In the genomic region with DNA sequence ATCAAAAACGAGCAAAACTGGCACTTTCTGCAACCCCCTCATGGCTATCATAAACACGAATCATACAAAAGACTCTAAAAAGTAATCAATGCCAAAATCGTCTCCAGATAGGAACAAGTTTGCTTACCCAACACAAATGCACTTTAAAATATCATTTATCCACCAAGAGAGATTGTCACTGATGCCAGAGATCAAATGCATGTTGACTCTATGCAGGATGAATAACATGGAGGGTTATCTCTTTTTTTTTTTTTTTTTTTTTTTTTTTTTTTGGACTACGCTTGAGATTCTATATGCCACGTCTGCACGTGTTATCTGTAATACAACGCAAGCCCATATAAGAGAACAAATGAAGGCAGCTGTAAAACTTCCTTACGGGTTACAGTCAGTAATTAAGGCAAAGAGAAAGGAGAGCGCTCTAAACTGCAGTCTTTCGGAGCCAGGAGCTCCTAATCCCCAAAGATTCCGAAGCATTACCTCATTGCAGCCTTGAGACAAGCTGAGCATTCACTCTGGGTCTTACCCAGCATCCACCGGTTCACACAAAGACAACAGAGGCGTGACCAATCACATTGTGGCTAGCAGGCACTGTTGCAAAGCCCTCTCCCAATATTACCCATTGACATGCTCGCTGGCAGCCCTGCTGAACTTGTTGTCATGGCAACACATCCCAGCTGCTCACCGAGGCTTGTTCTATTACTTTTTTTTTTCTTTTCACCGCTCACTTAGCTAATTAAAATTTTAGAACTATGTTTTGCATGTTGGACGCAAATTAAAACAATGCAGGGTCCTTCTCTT, we compare ENCODE assay signal across 8 mouse cellular contexts.
A peak's percentile ranks its signal among the peaks of the same experiment; 100 is the strongest.
DNase-seq lines count a peak whose midpoint lies in the region; ATAC-seq lines count a peak whose summit lies in the region.

No protein-coding gene starts in this region.

- peak overlapping the region; percentile 62; the same call in 1 of the 2 replicates for H3K9ac ChIP-seq in forebrain, embryonic 12.5 days
- H3K9ac ChIP-seq in heart, embryonic 14.5 days (ENCODE audit: low read length) = peak overlapping the region; percentile 39
- H3K9ac ChIP-seq in kidney, embryonic 16.5 days (replicated peaks; ENCODE audit: low read length) = peak overlapping the region; percentile 42; the same call in 1 of the 2 replicates
- peak overlapping the region; percentile 57; the same call in 1 of the 2 replicates for H3K9ac ChIP-seq in limb, embryonic 13.5 days
- peak overlapping the region; percentile 52 for H3K9ac ChIP-seq in midbrain, embryonic 14.5 days (replicated peaks; ENCODE audit: low read length)
- H3K9ac ChIP-seq in stomach, embryonic 15.5 days = no peak overlapping the region

- peaks cover 83% of the 10 kb centered on the region for H3K4me1 ChIP-seq in forebrain, embryonic 12.5 days
- H3K4me1 ChIP-seq in heart, embryonic 14.5 days (ENCODE audit: control insufficient read depth in 2 of 2, insufficient read depth in 2 of 2, low read length in 2 of 2) = peaks cover 18 to 30% of the 10 kb centered on the region in 2 experiments
- peaks cover 14% of the 10 kb centered on the region for H3K4me1 ChIP-seq in kidney, embryonic 16.5 days (ENCODE audit: insufficient read depth, low read length)
- H3K4me1 ChIP-seq in limb, embryonic 13.5 days = peaks cover 58% of the 10 kb centered on the region
- peaks cover 46% of the 10 kb centered on the region for H3K4me1 ChIP-seq in midbrain, embryonic 14.5 days (ENCODE audit: control insufficient read depth, insufficient read depth, low read length)
- H3K4me1 ChIP-seq in stomach, embryonic 15.5 days = peaks cover 19% of the 10 kb centered on the region

- peak; percentile 93 for ATAC-seq in cerebellum, adult (ENCODE audit: insufficient number of reproducible peaks, low FRiP score, low TSS enrichment)
- peak; percentile 98 for ATAC-seq in forebrain, embryonic 12.5 days (ENCODE audit: low FRiP score)
- ATAC-seq in heart, embryonic 14.5 days (ENCODE audit: insufficient number of reproducible peaks, insufficient read depth, low FRiP score, low read depth) = no peak
- peak; percentile 89 for ATAC-seq in kidney, embryonic 16.5 days (ENCODE audit: low FRiP score, low TSS enrichment)
- ATAC-seq in limb, embryonic 13.5 days (ENCODE audit: low FRiP score, low read depth) = peak; percentile 94
- peak; percentile 96 for ATAC-seq in midbrain, embryonic 14.5 days (ENCODE audit: low FRiP score, low TSS enrichment)
- peak; percentile 87; the same call in 1 of the 2 replicates for ATAC-seq in stomach, embryonic 15.5 days (ENCODE audit: insufficient read depth, low FRiP score, low read depth)

- WGBS in forebrain, embryonic 12.5 days = 2% methylated on average over 17 of the region's 17 CpGs
- 38% methylated on average over 17 of the region's 17 CpGs for WGBS in heart, embryonic 14.5 days
- 24% methylated on average over 17 of the region's 17 CpGs for WGBS in kidney, embryonic 16.5 days
- 18% methylated on average over 17 of the region's 17 CpGs for WGBS in limb, embryonic 13.5 days
- WGBS in midbrain, embryonic 14.5 days = 2% methylated on average over 17 of the region's 17 CpGs
- WGBS in stomach, embryonic 15.5 days = 14% methylated on average over 17 of the region's 17 CpGs

- peak overlapping the region; percentile 60 for H3K4me2 ChIP-seq in forebrain, embryonic 12.5 days
- H3K4me2 ChIP-seq in heart, embryonic 14.5 days (ENCODE audit: low read length) = peak overlapping the region; percentile 58
- H3K4me2 ChIP-seq in kidney, embryonic 16.5 days (replicated peaks; ENCODE audit: low read depth, low read length) = peak overlapping the region; percentile 55
- peak overlapping the region; percentile 65 for H3K4me2 ChIP-seq in limb, embryonic 13.5 days (replicated peaks)
- peak overlapping the region; percentile 64 for H3K4me2 ChIP-seq in midbrain, embryonic 14.5 days (ENCODE audit: low read length)
- peak overlapping the region; percentile 57 for H3K4me2 ChIP-seq in stomach, embryonic 15.5 days

- no peaks in the 10 kb centered on the region for H3K27me3 ChIP-seq in forebrain, embryonic 12.5 days
- no peaks in the 10 kb centered on the region for H3K27me3 ChIP-seq in heart, embryonic 14.5 days (ENCODE audit: control insufficient read depth, insufficient read depth, low read length)
- no peaks in the 10 kb centered on the region for H3K27me3 ChIP-seq in kidney, embryonic 16.5 days (ENCODE audit: insufficient read depth, low read length)
- no peaks in the 10 kb centered on the region for H3K27me3 ChIP-seq in limb, embryonic 13.5 days
- H3K27me3 ChIP-seq in midbrain, embryonic 14.5 days (ENCODE audit: control insufficient read depth, insufficient read depth, low read length) = no peaks in the 10 kb centered on the region
- H3K27me3 ChIP-seq in stomach, embryonic 15.5 days (replicated peaks) = no peaks in the 10 kb centered on the region

- H3K27ac ChIP-seq in forebrain, embryonic 12.5 days = peak overlapping the region; percentile 95
- no peak overlapping the region; a peak in 1 of 4 replicates for H3K27ac ChIP-seq in heart, embryonic 14.5 days (replicated peaks in 1 of 2; ENCODE audit: control insufficient read depth in 1 of 2, insufficient read depth in 1 of 2, low read depth in 2 of 2, low read length in 2 of 2)
- H3K27ac ChIP-seq in kidney, embryonic 16.5 days (ENCODE audit: low read length) = peak overlapping the region; percentile 27; the same call in 1 of the 2 replicates
- peak overlapping the region; percentile 6; the same call in 1 of the 2 replicates for H3K27ac ChIP-seq in limb, embryonic 13.5 days
- peak overlapping the region; percentile 83 for H3K27ac ChIP-seq in midbrain, embryonic 14.5 days (replicated peaks; ENCODE audit: low read depth, low read length)
- peak overlapping the region; percentile 59 for H3K27ac ChIP-seq in stomach, embryonic 15.5 days

- peak; percentile 17 to 23 for DNase-seq in B cell, adult 2 months
- peak; percentile 97 for DNase-seq in midbrain, embryonic 14.5 days

- H3K36me3 ChIP-seq in forebrain, embryonic 12.5 days (replicated peaks) = no peaks in the 10 kb centered on the region
- H3K36me3 ChIP-seq in heart, embryonic 14.5 days (ENCODE audit: control insufficient read depth, insufficient read depth, low read length) = no peaks in the 10 kb centered on the region
- H3K36me3 ChIP-seq in kidney, embryonic 16.5 days (ENCODE audit: insufficient read depth, low read length) = no peaks in the 10 kb centered on the region
- no peaks in the 10 kb centered on the region for H3K36me3 ChIP-seq in limb, embryonic 13.5 days
- no peaks in the 10 kb centered on the region for H3K36me3 ChIP-seq in midbrain, embryonic 14.5 days (ENCODE audit: control insufficient read depth, insufficient read depth, low read length)
- H3K36me3 ChIP-seq in stomach, embryonic 15.5 days = no peaks in the 10 kb centered on the region

- H3K4me3 ChIP-seq in forebrain, embryonic 12.5 days (replicated peaks) = peak overlapping the region; percentile 30
- H3K4me3 ChIP-seq in heart, embryonic 14.5 days (ENCODE audit: control insufficient read depth in 1 of 2, insufficient read depth in 1 of 2, low read depth in 1 of 2, low read length in 2 of 2) = peak overlapping the region; percentile 30 to 32; a peak in 3 of 4 replicates
- peak overlapping the region; percentile 40 for H3K4me3 ChIP-seq in kidney, embryonic 16.5 days (ENCODE audit: low read length)
- H3K4me3 ChIP-seq in limb, embryonic 13.5 days = peak overlapping the region; percentile 34
- peak overlapping the region; percentile 31 for H3K4me3 ChIP-seq in midbrain, embryonic 14.5 days (replicated peaks; ENCODE audit: low read depth, low read length)
- H3K4me3 ChIP-seq in stomach, embryonic 15.5 days (replicated peaks) = peak overlapping the region; percentile 30

- H3K9me3 ChIP-seq in forebrain, embryonic 12.5 days = no peaks in the 10 kb centered on the region
- H3K9me3 ChIP-seq in heart, embryonic 14.5 days (ENCODE audit: control insufficient read depth, low read length) = no peaks in the 10 kb centered on the region
- no peaks in the 10 kb centered on the region for H3K9me3 ChIP-seq in kidney, embryonic 16.5 days (ENCODE audit: low read length)
- H3K9me3 ChIP-seq in limb, embryonic 13.5 days = no peaks in the 10 kb centered on the region
- H3K9me3 ChIP-seq in midbrain, embryonic 14.5 days (ENCODE audit: control insufficient read depth, low read length) = no peaks in the 10 kb centered on the region
- H3K9me3 ChIP-seq in stomach, embryonic 15.5 days = no peaks in the 10 kb centered on the region

Comparison
In these comparisons a context has a peak if more than half of its experiments do, and no peak if none do; other contexts are left out.
1. H3K27ac ChIP-seq: peak in forebrain, embryonic 12.5 days (single experiment), kidney, embryonic 16.5 days (single experiment), limb, embryonic 13.5 days (single experiment), midbrain, embryonic 14.5 days (single experiment) and stomach, embryonic 15.5 days (single experiment); none in heart, embryonic 14.5 days (0 of 2).
2. Peak in every context shown above with its lines, with median percentiles within 50 percentile points of each other: H3K4me2 ChIP-seq and H3K4me3 ChIP-seq.